Mouse (Mus musculus) bone marrow macrophage, adult 2 months (primary cell): ENCODE measurements around the gene Mydgf.

Source experiments
- CTCF ChIP-seq: IDR thresholded peaks from 2 replicates; pipeline ENCODE4 v1.5.1; 2012; ENCODE audit warnings: low read depth, mild to moderate bottlenecking, low read length, moderate library complexity
- POLR2A ChIP-seq: IDR thresholded peaks from 2 replicates; pipeline ENCODE4 v1.6.1; 2012; ENCODE audit warnings: mild to moderate bottlenecking, low read depth, low read length, borderline replicate concordance

- TF ChIP-seq CTCF (no peak), POLR2A (no peak)
Observed at GRCm38 (mm10) chr17:56171881-56172280, 11.8 kb downstream of the Mydgf start.
